Mouse (Mus musculus) CH12F3 (cell line): ENCODE data around the gene Fam204a.

Source experiments
- in situ Hi-C: fragments of 300-500 bp; cut with MboI; formaldehyde crosslinking; loops from 2 replicates; pipeline ENCODE4 v1.14.3; 2020; ENCODE audit warnings: low sequenced_read_pairs

The Fam204a gene

GRCm38 (mm10) chr19:60165417-60165816 is 61.1 kb downstream of the Fam204a start:
- in situ Hi-C loops, result no loop called here

- in situ Hi-C loops, result no loop called here
These were observed 65.8 kb downstream of the Fam204a start for GRCm38 (mm10) chr19:60160611-60161274.

- in situ Hi-C loops, result no loop called here
These were observed 66.7 kb downstream of the Fam204a start for GRCm38 (mm10) chr19:60159827-60160226.

- in situ Hi-C loops, result no loop called here
These were observed 71.2 kb downstream of the Fam204a start for GRCm38 (mm10) chr19:60155266-60155665.

GRCm38 (mm10) chr19:60153096-60153495 is 73.4 kb downstream of the Fam204a start:
- in situ Hi-C loops, result no loop called here

GRCm38 (mm10) chr19:60150056-60150455 is 76.4 kb downstream of the Fam204a start:
- in situ Hi-C loops, result no loop called here

- in situ Hi-C loops, result loop anchor here (25.0 kb wide), 1 partner anchor 712 kb away; no protein-coding TSS in a partner anchor
These were observed 77.2 kb downstream of the Fam204a start for GRCm38 (mm10) chr19:60149078-60149960.
